Mouse (Mus musculus) liver, embryonic 12.5 days (tissue): Measurements from ENCODE around the gene Rab3il1. TPM values are rescaled to one million over a fixed set of nuclear protein-coding genes. Genes with fewer than 3 reads are reported as not detected.
"Not testable (repeated sequence)": the region's sequence is repeated elsewhere in the genome, so short reads cannot be mapped to it uniquely, and the experiment has no call there.

ENCODE experiments used
- ATAC-seq: fragments of 200-750 bp; cut with Nextera tagmentation; 2 replicates; pipeline ENCODE4 v1.8.0; 2017; ENCODE audit warnings: moderate number of reproducible peaks, mild to moderate bottlenecking, moderate library complexity
- H3K27ac ChIP-seq: fragments of 300-500 bp; sonication (generic); 2 replicates; pipeline ENCODE4 v1.5.1; 2016; ENCODE audit warnings: mild to moderate bottlenecking
- H3K27me3 ChIP-seq: fragments of 300-500 bp; sonication (generic); replicated peaks from 2 replicates; pipeline ENCODE4 v1.6.1; 2016; ENCODE audit warnings: mild to moderate bottlenecking, moderate library complexity
- H3K36me3 ChIP-seq: fragments of 300-500 bp; sonication (generic); 2 replicates; pipeline ENCODE4 v1.6.1; 2016; ENCODE audit warnings: mild to moderate bottlenecking, moderate library complexity
- H3K4me1 ChIP-seq: fragments of 300-500 bp; sonication (generic); 2 replicates; pipeline ENCODE4 v1.6.1; 2016
- H3K4me2 ChIP-seq: fragments of 300-500 bp; sonication (generic); 2 replicates; pipeline ENCODE4 v1.6.1; 2016; ENCODE audit warnings: mild to moderate bottlenecking, moderate library complexity
- H3K4me3 ChIP-seq: fragments of 300-500 bp; sonication (generic); 2 replicates; pipeline ENCODE4 v1.5.1; 2016; ENCODE audit warnings: mild to moderate bottlenecking, moderate library complexity
- H3K9ac ChIP-seq: fragments of 300-500 bp; sonication (generic); 2 replicates; pipeline ENCODE4 v1.6.1; 2016; ENCODE audit warnings: mild to moderate bottlenecking, moderate library complexity
- H3K9me3 ChIP-seq: fragments of 300-500 bp; sonication (generic); replicated peaks from 2 replicates; pipeline ENCODE4 v1.6.1; 2016; ENCODE audit warnings: mild to moderate bottlenecking, moderate library complexity
- WGBS: fragments of 180-500 bp; shearing (Covaris S2); methylation state at CpG from one replicate; pipeline ENCODE4 v1.1.7; 2016; ENCODE audit not compliant: insufficient replicate concordance; 5-methylcytosine and 5-hydroxymethylcytosine counted together
- polyA plus RNA-seq: library from polyadenylated mRNA; unstranded; fragments of >200 nt; fragmentation: Nextera tagmentation; extraction: Ambion mirVana; gene quantifications from 2 replicates; pipeline ENCODE4 v1.2.1, GENCODE M21; 2016

The Rab3il1 gene
- polyA plus RNA-seq, 1 experiment from 2014 or later, result 191 TPM

- Histone ChIP-seq H3K4me2 (no peak overlapping the region), H3K9ac (no peak overlapping the region), H3K36me3 (no peaks in the 10 kb centered on the region), H3K27me3 (no peaks in the 10 kb centered on the region), H3K27ac (no peak overlapping the region), H3K4me1 (peaks cover 33% of the 10 kb centered on the region), H3K9me3 (no peaks in the 10 kb centered on the region), H3K4me3 (no peak overlapping the region)
- 61% methylated on average over 2 of the region's 2 CpGs for WGBS
- ATAC-seq, result no peak
These were observed 35.2 kb upstream of the Rab3il1 start for GRCm38 (mm10) chr19:9966096-9966867.

GRCm38 (mm10) chr19:9968081-9968787 lies 33.2 kb upstream of the Rab3il1 start:
- 77% methylated on average over 10 of the region's 10 CpGs for WGBS
- no peaks in the 10 kb centered on the region for H3K9me3 ChIP-seq
- peaks cover 31% of the 10 kb centered on the region for H3K4me1 ChIP-seq

GRCm38 (mm10) chr19:9974853-9975252 lies 26.6 kb upstream of the Rab3il1 start:
- peaks cover 50% of the 10 kb centered on the region for H3K4me1 ChIP-seq
- H3K27me3 ChIP-seq, H3K9ac ChIP-seq, H3K9me3 ChIP-seq, H3K36me3 ChIP-seq, ATAC-seq, H3K4me2 ChIP-seq, H3K4me3 ChIP-seq: not testable (repeated sequence)
- H3K27ac ChIP-seq, result peak overlapping the region; percentile 55
- 19% methylated on average over 2 of the region's 2 CpGs for WGBS

More at GRCm38 (mm10) chr19:9968081-9968787, 33.2 kb upstream of the Rab3il1 start:
- no peak overlapping the region for H3K27ac ChIP-seq
- no peak overlapping the region for H3K9ac ChIP-seq
- H3K4me3 ChIP-seq, result no peak overlapping the region
- no peak overlapping the region for H3K4me2 ChIP-seq
- no peaks in the 10 kb centered on the region for H3K36me3 ChIP-seq
- ATAC-seq, result no peak
- H3K27me3 ChIP-seq, result no peaks in the 10 kb centered on the region

- no peak overlapping the region for H3K4me2 ChIP-seq
- no peaks in the 10 kb centered on the region for H3K36me3 ChIP-seq
- peaks cover 72% of the 10 kb centered on the region for H3K4me1 ChIP-seq
- no peaks in the 10 kb centered on the region for H3K9me3 ChIP-seq
- H3K27me3 ChIP-seq, result no peaks in the 10 kb centered on the region
- H3K4me3 ChIP-seq, result no peak overlapping the region
- 0 out of 2 replicates have a peak, but pooled peaks have one; percentile 25 for ATAC-seq
- no peak overlapping the region for H3K9ac ChIP-seq
- WGBS, result 69% methylated on average over 10 of the region's 10 CpGs
- H3K27ac ChIP-seq, result peak overlapping the region; percentile 71
These were observed 24.4 kb upstream of the Rab3il1 start for GRCm38 (mm10) chr19:9977085-9977484.

- H3K9ac ChIP-seq, result peak overlapping the region; percentile 58
- peaks cover 1% of the 10 kb centered on the region for H3K36me3 ChIP-seq
- no peaks in the 10 kb centered on the region for H3K27me3 ChIP-seq
- WGBS, result 8% methylated on average over 5 of the region's 5 CpGs
- H3K27ac ChIP-seq, result peak overlapping the region; percentile 94
- H3K9me3 ChIP-seq, result no peaks in the 10 kb centered on the region
- H3K4me1 ChIP-seq, result peaks cover 73% of the 10 kb centered on the region
- ATAC-seq, result peak; percentile 57
- peak overlapping the region; percentile 30 for H3K4me3 ChIP-seq
- H3K4me2 ChIP-seq, result peak overlapping the region; percentile 65
These were observed 23.0 kb upstream of the Rab3il1 start for GRCm38 (mm10) chr19:9978431-9978951.

- H3K27ac ChIP-seq, result peak overlapping the region; percentile 94
- 77% methylated on average over 2 of the region's 2 CpGs for WGBS
- H3K4me1 ChIP-seq, result peaks cover 79% of the 10 kb centered on the region
- no peaks in the 10 kb centered on the region for H3K27me3 ChIP-seq
- H3K9me3 ChIP-seq, result no peaks in the 10 kb centered on the region
- H3K9ac ChIP-seq, result peak overlapping the region; percentile 58
- ATAC-seq, result no peak
- peak overlapping the region; percentile 19; the same call in 1 of the 2 replicates for H3K4me3 ChIP-seq
- H3K4me2 ChIP-seq, result peak overlapping the region; percentile 65
- H3K36me3 ChIP-seq, result peaks cover 8% of the 10 kb centered on the region
These were observed 22.3 kb upstream of the Rab3il1 start for GRCm38 (mm10) chr19:9979156-9979555.

- Histone ChIP-seq H3K9me3 (no peaks in the 10 kb centered on the region), H3K4me2 (peak within 1 kb of the TSS; percentile 89), H3K4me3 (peak within 1 kb of the TSS; percentile 92), H3K4me1 (peaks cover 84% of the 10 kb centered on the region), H3K36me3 (peaks cover 19% of the 10 kb centered on the region), H3K27me3 (no peaks in the 10 kb centered on the region), H3K27ac (peak within 1 kb of the TSS; percentile 99), H3K9ac (peak within 1 kb of the TSS; percentile 97)
- WGBS, result 66% methylated on average over 4 of the region's 4 CpGs
- no peak for ATAC-seq
These were observed 21.2 kb upstream of the Rab3il1 start, which contains the start of gene Fth1 for GRCm38 (mm10) chr19:9980258-9980657. Gene Fth1, plus strand, starts transcription at chr19:9980598.

GRCm38 (mm10) chr19:9981621-9982020 lies 19.8 kb upstream of the Rab3il1 start:
- Histone ChIP-seq H3K27ac (peak overlapping the region; percentile 99), H3K36me3 (peaks cover 32% of the 10 kb centered on the region), H3K4me2 (peak overlapping the region; percentile 89), H3K4me3 (peak overlapping the region; percentile 92), H3K4me1 (peaks cover 84% of the 10 kb centered on the region), H3K9me3 (no peaks in the 10 kb centered on the region), H3K27me3 (no peaks in the 10 kb centered on the region), H3K9ac (peak overlapping the region; percentile 97)
- ATAC-seq, result no peak
- WGBS, result 51% methylated on average over 4 of the region's 4 CpGs

GRCm38 (mm10) chr19:9982151-9982851 lies 19.2 kb upstream of the Rab3il1 start:
- peaks cover 84% of the 10 kb centered on the region for H3K4me1 ChIP-seq
- H3K27ac ChIP-seq, result peak overlapping the region; percentile 99
- 1% methylated on average over 59 of the region's 59 CpGs for WGBS
- H3K9me3 ChIP-seq, result no peaks in the 10 kb centered on the region
- H3K4me2 ChIP-seq, result peak overlapping the region; percentile 89
- H3K27me3 ChIP-seq, result no peaks in the 10 kb centered on the region
- peak overlapping the region; percentile 92 for H3K4me3 ChIP-seq
- H3K36me3 ChIP-seq, result peaks cover 37% of the 10 kb centered on the region
- H3K9ac ChIP-seq, result peak overlapping the region; percentile 97
- peak; percentile 86 for ATAC-seq

GRCm38 (mm10) chr19:9982852-9983542 lies 18.5 kb upstream of the Rab3il1 start:
- Histone ChIP-seq H3K4me3 (peak overlapping the region; percentile 92), H3K36me3 (peaks cover 37% of the 10 kb centered on the region), H3K27me3 (no peaks in the 10 kb centered on the region), H3K4me2 (peak overlapping the region; percentile 89), H3K9ac (peak overlapping the region; percentile 97), H3K9me3 (no peaks in the 10 kb centered on the region), H3K4me1 (peaks cover 85% of the 10 kb centered on the region), H3K27ac (peak overlapping the region; percentile 99)
- peak; percentile 81 for ATAC-seq
- under 1% methylated on average over 31 of the region's 31 CpGs for WGBS
